ENCODE assay signal across 8 mouse cellular contexts in genomic region chr3:86863327-86864008, GRCm38 (mm10). TPM values are rescaled to one million over a fixed set of nuclear protein-coding genes. Genes with fewer than 3 reads are reported as not detected.
DNase-seq lines count a peak whose midpoint lies in the region; ATAC-seq and TF ChIP-seq lines count a peak whose summit lies in the region.
"Had no signal": no experiment of that assay in that cellular context is flagged by ENCODE, and none has a peak within 500 bp of the region (broad histone marks: within the 10 kb centered on the region; RNA-seq: fewer than 3 reads in every experiment).

No protein-coding gene starts in this region.

- H3K27ac ChIP-seq in liver, postnatal 0 days (ENCODE audit: low read depth) = no peak overlapping the region
- no peak overlapping the region for H3K27ac ChIP-seq in embryonic facial prominence, embryonic 13.5 days
- H3K27ac ChIP-seq in hindbrain, embryonic 11.5 days (ENCODE audit: low read depth, low read length) = peak overlapping the region; percentile 54; the same call in 1 of the 2 replicates
- peak overlapping the region; percentile 62 for H3K27ac ChIP-seq in midbrain, embryonic 16.5 days (ENCODE audit: low read length)

- no peaks in the 10 kb centered on the region for H3K9me3 ChIP-seq in liver, postnatal 0 days (ENCODE audit: low read length)
- no peaks in the 10 kb centered on the region for H3K9me3 ChIP-seq in embryonic facial prominence, embryonic 13.5 days
- no peaks in the 10 kb centered on the region for H3K9me3 ChIP-seq in hindbrain, embryonic 11.5 days (ENCODE audit: control insufficient read depth, low read length)
- H3K9me3 ChIP-seq in midbrain, embryonic 16.5 days (replicated peaks; ENCODE audit: control insufficient read depth, low read length, poor library complexity, severe bottlenecking) = no peaks in the 10 kb centered on the region

- no peak for TF ChIP-seq EP300 in liver, postnatal 0 days (IDR thresholded peaks at IDR 0.05; ENCODE audit: low read depth)

- H3K36me3 ChIP-seq in liver, postnatal 0 days (replicated peaks; ENCODE audit: insufficient read depth, low read length) = no peaks in the 10 kb centered on the region
- H3K36me3 ChIP-seq in embryonic facial prominence, embryonic 13.5 days = no peaks in the 10 kb centered on the region
- H3K36me3 ChIP-seq in hindbrain, embryonic 11.5 days (ENCODE audit: control insufficient read depth, insufficient read depth, low read length) = no peaks in the 10 kb centered on the region
- no peaks in the 10 kb centered on the region for H3K36me3 ChIP-seq in midbrain, embryonic 16.5 days (ENCODE audit: control insufficient read depth, insufficient read depth, low read length)

- intact Hi-C loops in left cerebral cortex, postnatal 36 days (cut with DNase I) = no loop called here

- no peak for ATAC-seq in liver, postnatal 0 days
- no peak for ATAC-seq in embryonic facial prominence, embryonic 13.5 days (ENCODE audit: insufficient number of reproducible peaks, insufficient read depth, low FRiP score, low TSS enrichment, low read depth)
- peak; percentile 77 for ATAC-seq in hindbrain, embryonic 11.5 days (ENCODE audit: low FRiP score)
- ATAC-seq in midbrain, embryonic 16.5 days = peak; percentile 19

- 44% methylated on average over 9 of the region's 10 CpGs for WGBS in liver, postnatal 0 days (ENCODE audit: insufficient replicate concordance)
- 37% methylated on average over 10 of the region's 10 CpGs for WGBS in embryonic facial prominence, embryonic 13.5 days
- 24% methylated on average over 10 of the region's 10 CpGs for WGBS in hindbrain, embryonic 11.5 days
- 16% methylated on average over 8 of the region's 10 CpGs for WGBS in midbrain, embryonic 16.5 days

- H3K27me3 ChIP-seq in liver, postnatal 0 days (ENCODE audit: insufficient read depth, low read length) = no peaks in the 10 kb centered on the region
- no peaks in the 10 kb centered on the region for H3K27me3 ChIP-seq in embryonic facial prominence, embryonic 13.5 days
- no peaks in the 10 kb centered on the region for H3K27me3 ChIP-seq in hindbrain, embryonic 11.5 days (ENCODE audit: control insufficient read depth, insufficient read depth, low read length)
- H3K27me3 ChIP-seq in midbrain, embryonic 16.5 days (ENCODE audit: control insufficient read depth, insufficient read depth, low read depth, low read length) = no peaks in the 10 kb centered on the region

- no peak overlapping the region for H3K9ac ChIP-seq in liver, postnatal 0 days (replicated peaks)
- H3K9ac ChIP-seq in embryonic facial prominence, embryonic 13.5 days = 0 out of 2 replicates have a peak overlapping the region, but pooled peaks have one; percentile 36
- 0 out of 2 replicates have a peak overlapping the region, but pooled peaks have one; percentile 7 for H3K9ac ChIP-seq in hindbrain, embryonic 11.5 days (ENCODE audit: low read depth, low read length)
- H3K9ac ChIP-seq in midbrain, embryonic 16.5 days (ENCODE audit: low read depth, low read length) = 0 out of 2 replicates have a peak overlapping the region, but pooled peaks have one; percentile 15

- peak; percentile 14 for DNase-seq in liver, postnatal 0 days
- no peak for DNase-seq in liver
- no peak for DNase-seq in hindbrain, embryonic 11.5 days (ENCODE audit: low spot score)
- DNase-seq in right cerebral cortex, postnatal 10 days (ENCODE audit: low spot score in 2 of 2) = no peak
- no peak for DNase-seq in left cerebral cortex, postnatal 36 days (ENCODE audit: low spot score in 2 of 2)

- no peak overlapping the region for H3K4me2 ChIP-seq in liver, postnatal 0 days (ENCODE audit: low read depth, low read length)
- peak overlapping the region; percentile 20 for H3K4me2 ChIP-seq in embryonic facial prominence, embryonic 13.5 days
- peak overlapping the region; percentile 32; the same call in 1 of the 2 replicates for H3K4me2 ChIP-seq in hindbrain, embryonic 11.5 days (replicated peaks; ENCODE audit: low read depth, low read length)
- H3K4me2 ChIP-seq in midbrain, embryonic 16.5 days (ENCODE audit: low read length) = peak overlapping the region; percentile 46
- H3K4me2 ChIP-seq: heart, embryonic 11.5 days had no signal

- TF ChIP-seq CTCF in liver, postnatal 0 days (IDR thresholded peaks at IDR 0.05; ENCODE audit: low read depth) = no peak

- 0 out of 2 replicates have a peak, but pooled peaks cover 3% of the 10 kb centered on the region for H3K4me1 ChIP-seq in liver, postnatal 0 days (ENCODE audit: insufficient read depth)
- peaks cover 46% of the 10 kb centered on the region for H3K4me1 ChIP-seq in embryonic facial prominence, embryonic 13.5 days
- peaks cover 8% of the 10 kb centered on the region; the same call in 1 of the 2 replicates for H3K4me1 ChIP-seq in hindbrain, embryonic 11.5 days (replicated peaks; ENCODE audit: control insufficient read depth, insufficient read depth, low read length)
- H3K4me1 ChIP-seq in midbrain, embryonic 16.5 days (ENCODE audit: control insufficient read depth, insufficient read depth, low read length) = peaks cover 39% of the 10 kb centered on the region

- no peak overlapping the region for H3K4me3 ChIP-seq in liver, postnatal 0 days (ENCODE audit: low read depth, low read length)
- H3K4me3 ChIP-seq in embryonic facial prominence, embryonic 13.5 days = no peak overlapping the region
- no peak overlapping the region for H3K4me3 ChIP-seq in hindbrain, embryonic 11.5 days (ENCODE audit: low read depth, low read length)
- H3K4me3 ChIP-seq in midbrain, embryonic 16.5 days (ENCODE audit: low read depth, low read length) = no peak overlapping the region

RNA-seq across cellular contexts. Expression of gene Dclk2, which starts 57.2 kb away (rescaled TPM):
- polyA plus RNA-seq in liver, postnatal 0 days (2015; fragmentation: Nextera tagmentation; extraction: Ambion mirVana) = 5.7 and 5.9 TPM in 2 replicates
- polyA plus RNA-seq in embryonic facial prominence, embryonic 13.5 days (2015; fragmentation: Nextera tagmentation; extraction: Ambion mirVana) = 14.1 and 18.0 TPM in 2 replicates
- polyA plus RNA-seq in hindbrain, embryonic 11.5 days (2014; fragmentation: Nextera tagmentation; extraction: Ambion mirVana) = 25.9 and 32.5 TPM in 2 replicates
- polyA plus RNA-seq in midbrain, embryonic 16.5 days (2015; fragmentation: Nextera tagmentation; extraction: Ambion mirVana) = 85.0 and 93.9 TPM in 2 replicates
- total RNA-seq in left cerebral cortex, postnatal 36 days (2021) = 10 to 100 TPM; 53.2 to 61.5 TPM

Comparison
In these comparisons a context has a peak if more than half of its experiments do, and no peak if none do; other contexts are left out.
1. ATAC-seq: peak in hindbrain, embryonic 11.5 days (single experiment) and midbrain, embryonic 16.5 days (single experiment); none in liver, postnatal 0 days (single experiment) and embryonic facial prominence, embryonic 13.5 days (single experiment).
2. H3K27ac ChIP-seq: peak in hindbrain, embryonic 11.5 days (single experiment) and midbrain, embryonic 16.5 days (single experiment); none in liver, postnatal 0 days (single experiment) and embryonic facial prominence, embryonic 13.5 days (single experiment).